Mouse (Mus musculus) thymus, adult 2 months (tissue): Measurements from ENCODE around the gene 1700125H20Rik. TPM values are rescaled to one million over a fixed set of nuclear protein-coding genes. Genes with fewer than 3 reads are reported as not detected.
A peak's percentile ranks its signal among the peaks of the same experiment; 100 is the strongest.

ENCODE experiments used
- DNase-seq: peaks from one replicate; pipeline ENCODE4 v3.0.0; 2021
- H3K27ac ChIP-seq: fragments of 200-500 bp; 2 replicates; pipeline ENCODE4 v1.5.1; 2012; ENCODE audit warnings: low read length, control low read depth; ENCODE audit not compliant: control insufficient read depth, insufficient read depth
- H3K27me3 ChIP-seq: fragments of 200-500 bp; 2 replicates; pipeline ENCODE4 v1.6.1; 2012; ENCODE audit warnings: mild to moderate bottlenecking, low read length, moderate library complexity, mixed read lengths; ENCODE audit not compliant: control insufficient read depth, insufficient read depth
- H3K36me3 ChIP-seq: fragments of 200-500 bp; 2 replicates; pipeline ENCODE4 v1.6.1; 2012; ENCODE audit warnings: mild to moderate bottlenecking, low read length, moderate library complexity; ENCODE audit not compliant: control insufficient read depth, insufficient read depth
- H3K4me1 ChIP-seq: fragments of 200-500 bp; replicated peaks from 2 replicates; pipeline ENCODE4 v1.6.1; 2012; ENCODE audit warnings: low read length; ENCODE audit not compliant: control insufficient read depth, insufficient read depth
- H3K4me3 ChIP-seq: fragments of 200-500 bp; 2 replicates; pipeline ENCODE4 v1.5.1; 2012; ENCODE audit warnings: mild to moderate bottlenecking, low read length, control low read depth, moderate library complexity; ENCODE audit not compliant: control insufficient read depth, insufficient read depth
- CTCF ChIP-seq: fragments of 200-500 bp; IDR thresholded peaks from 2 replicates; pipeline ENCODE4 v1.5.1; 2012; ENCODE audit warnings: mild to moderate bottlenecking, control low read depth, low read length, moderate library complexity, borderline replicate concordance; ENCODE audit not compliant: control insufficient read depth, poor library complexity, insufficient read depth; ENCODE audit errors: extremely low read depth
- POLR2A ChIP-seq: fragments of 200-500 bp; IDR thresholded peaks from 2 replicates; pipeline ENCODE4 v1.6.1; 2012; ENCODE audit warnings: mild to moderate bottlenecking, low read length, control low read depth, moderate library complexity; ENCODE audit not compliant: control insufficient read depth, poor library complexity, insufficient read depth; ENCODE audit errors: extremely low read depth
- WGBS: fragments of 180-500 bp; shearing (Covaris S2); methylation state at CpG from one replicate; pipeline ENCODE4 v1.1.7; 2018; 5-methylcytosine and 5-hydroxymethylcytosine counted together
- polyA plus RNA-seq: library from polyadenylated mRNA; depleted of rRNA; stranded (reverse); fragments of >200 nt; gene quantifications from 2 replicates; pipeline ENCODE4 v1.2.3, GENCODE M21; 2012

Gene 1700125H20Rik
- polyA plus RNA-seq, 1 experiment = not detected

DNA sequence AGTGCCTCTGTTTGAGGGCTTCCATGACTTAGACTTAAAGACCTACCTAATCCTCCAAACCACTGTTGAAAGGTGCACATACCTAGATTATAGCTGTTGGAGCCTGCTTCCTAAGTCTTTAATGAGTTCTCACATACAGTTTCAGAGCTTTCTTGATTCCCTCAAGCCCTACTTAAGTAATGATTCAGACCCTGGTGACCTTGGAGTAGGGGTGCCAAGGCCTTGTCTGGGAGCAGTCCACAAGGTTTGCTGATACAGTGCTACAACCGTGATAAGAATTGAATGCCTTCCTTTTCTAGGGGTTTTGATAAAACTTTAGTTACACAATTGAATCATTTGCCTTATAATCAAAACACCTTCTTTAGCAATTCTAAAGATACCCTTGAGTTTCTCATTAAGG, 2.7 kb upstream of the 1700125H20Rik start:
- Histone ChIP-seq H3K27ac (no peak overlapping the region), H3K27me3 (no peaks in the 10 kb centered on the region), H3K36me3 (no peaks in the 10 kb centered on the region), H3K4me1 (0 out of 2 replicates have a peak, but pooled peaks cover 2% of the 10 kb centered on the region), H3K4me3 (no peak overlapping the region)
- TF ChIP-seq POLR2A (no peak), CTCF (no peak)
- no peak for DNase-seq
- WGBS = 90% methylated on average over 1 of the region's 1 CpGs

DNA sequence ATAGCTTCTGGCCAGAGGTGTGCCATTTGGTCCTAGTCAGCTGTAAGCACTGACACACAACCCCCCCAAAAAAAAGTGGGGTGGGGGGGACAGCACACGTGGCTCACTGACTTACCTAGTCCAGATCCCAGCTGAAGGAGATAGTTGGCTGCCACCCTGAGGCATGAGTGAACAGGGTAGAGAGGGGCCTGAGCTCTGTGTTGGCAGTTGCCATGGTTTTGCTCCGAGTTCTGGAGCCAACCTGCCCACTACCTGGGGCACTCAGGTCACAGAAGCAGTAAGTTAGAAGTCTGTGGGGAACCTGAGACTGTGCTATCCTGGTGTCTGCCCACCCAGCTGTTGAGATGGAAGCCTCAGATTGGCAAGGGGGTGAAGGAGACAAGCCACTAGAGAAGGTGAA, 629 bp downstream of the 1700125H20Rik start:
- no peaks in the 10 kb centered on the region for H3K36me3 ChIP-seq
- TF ChIP-seq POLR2A (no peak), CTCF (no peak)
- DNase-seq = no peak
- H3K4me3 ChIP-seq = no peak overlapping the region
- H3K27me3 ChIP-seq = no peaks in the 10 kb centered on the region
- H3K4me1 ChIP-seq = 0 out of 2 replicates have a peak, but pooled peaks cover 2% of the 10 kb centered on the region
- no peak overlapping the region for H3K27ac ChIP-seq
- WGBS = 69% methylated on average over 2 of the region's 2 CpGs

DNA sequence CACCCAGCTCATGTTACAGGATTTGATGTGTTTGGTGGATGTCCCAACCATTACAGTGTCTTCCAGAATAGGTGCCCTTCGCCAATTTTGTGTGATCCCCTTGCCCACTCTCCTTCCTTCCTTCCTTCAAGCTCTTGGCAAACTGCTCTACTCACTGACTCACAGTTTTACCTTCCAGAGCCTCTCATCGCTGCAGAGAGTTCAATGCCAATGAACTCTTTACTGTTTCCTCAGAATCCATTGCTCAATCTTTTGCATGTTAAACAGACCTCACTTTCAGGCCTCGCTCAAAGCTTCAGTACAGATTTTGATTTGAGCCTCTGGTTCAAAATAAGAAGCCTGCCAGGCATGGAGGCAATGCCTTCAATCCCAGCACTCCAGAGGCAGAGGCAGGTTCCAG, 5.7 kb downstream of the 1700125H20Rik start:
- no peak overlapping the region for H3K4me3 ChIP-seq
- TF ChIP-seq POLR2A = no peak
- no peak for TF ChIP-seq CTCF
- 92% methylated on average over 3 of the region's 3 CpGs for WGBS
- no peaks in the 10 kb centered on the region for H3K4me1 ChIP-seq
- H3K27ac ChIP-seq = no peak overlapping the region
- H3K36me3 ChIP-seq = no peaks in the 10 kb centered on the region
- H3K27me3 ChIP-seq = no peaks in the 10 kb centered on the region
- no peak for DNase-seq

DNA sequence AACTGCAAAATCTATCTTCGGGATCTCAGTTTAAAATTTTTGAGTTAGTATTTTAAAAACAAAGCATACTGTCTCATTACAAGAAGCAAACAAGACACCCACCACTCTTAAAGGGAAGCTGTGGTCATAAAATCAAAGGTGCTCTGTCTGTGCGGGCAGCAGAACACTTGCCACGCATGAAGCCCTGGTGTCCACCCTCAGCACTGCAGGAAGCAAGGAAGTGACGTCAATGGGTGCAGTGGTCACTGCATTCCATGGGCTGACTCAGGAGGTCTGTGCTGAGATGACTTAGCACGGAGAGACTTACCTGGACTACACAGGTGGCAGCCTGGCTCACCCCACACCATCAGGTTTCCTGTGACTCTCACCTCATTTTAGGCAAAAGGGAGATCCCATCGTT, 7.6 kb downstream of the 1700125H20Rik start:
- Histone ChIP-seq H3K36me3 (no peaks in the 10 kb centered on the region), H3K4me3 (no peak overlapping the region), H3K27me3 (no peaks in the 10 kb centered on the region), H3K27ac (no peak overlapping the region), H3K4me1 (peaks cover 4% of the 10 kb centered on the region; the same call in 1 of the 2 replicates)
- TF ChIP-seq CTCF (no peak), POLR2A (no peak)
- DNase-seq = no peak
- 68% methylated on average over 6 of the region's 6 CpGs for WGBS

DNA sequence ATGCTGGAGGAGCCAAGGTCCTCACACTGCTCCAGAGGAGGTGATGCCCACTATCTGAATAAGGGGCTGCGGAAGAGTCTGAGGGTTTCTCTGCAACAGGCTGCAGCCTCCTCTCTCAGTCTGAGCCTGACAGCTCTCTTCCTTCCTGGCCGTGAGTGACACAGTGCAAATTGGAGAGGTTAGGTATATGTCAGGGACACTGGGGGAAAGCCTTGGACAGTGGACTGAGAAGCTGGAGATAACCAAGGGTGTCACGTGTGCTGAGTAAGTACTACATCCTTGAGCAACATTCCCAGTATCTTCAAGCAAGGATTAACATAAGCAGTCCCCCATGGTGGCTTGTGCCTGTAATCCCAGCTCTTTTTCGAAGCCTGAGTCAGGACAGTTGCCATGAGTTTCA, 8.2 kb downstream of the 1700125H20Rik start:
- no peaks in the 10 kb centered on the region for H3K27me3 ChIP-seq
- no peaks in the 10 kb centered on the region for H3K36me3 ChIP-seq
- peaks cover 4% of the 10 kb centered on the region; the same call in 1 of the 2 replicates for H3K4me1 ChIP-seq
- no peak overlapping the region for H3K27ac ChIP-seq
- H3K4me3 ChIP-seq = no peak overlapping the region
- no peak for DNase-seq
- WGBS = 95% methylated on average over 4 of the region's 4 CpGs
- no peak for TF ChIP-seq CTCF

DNA sequence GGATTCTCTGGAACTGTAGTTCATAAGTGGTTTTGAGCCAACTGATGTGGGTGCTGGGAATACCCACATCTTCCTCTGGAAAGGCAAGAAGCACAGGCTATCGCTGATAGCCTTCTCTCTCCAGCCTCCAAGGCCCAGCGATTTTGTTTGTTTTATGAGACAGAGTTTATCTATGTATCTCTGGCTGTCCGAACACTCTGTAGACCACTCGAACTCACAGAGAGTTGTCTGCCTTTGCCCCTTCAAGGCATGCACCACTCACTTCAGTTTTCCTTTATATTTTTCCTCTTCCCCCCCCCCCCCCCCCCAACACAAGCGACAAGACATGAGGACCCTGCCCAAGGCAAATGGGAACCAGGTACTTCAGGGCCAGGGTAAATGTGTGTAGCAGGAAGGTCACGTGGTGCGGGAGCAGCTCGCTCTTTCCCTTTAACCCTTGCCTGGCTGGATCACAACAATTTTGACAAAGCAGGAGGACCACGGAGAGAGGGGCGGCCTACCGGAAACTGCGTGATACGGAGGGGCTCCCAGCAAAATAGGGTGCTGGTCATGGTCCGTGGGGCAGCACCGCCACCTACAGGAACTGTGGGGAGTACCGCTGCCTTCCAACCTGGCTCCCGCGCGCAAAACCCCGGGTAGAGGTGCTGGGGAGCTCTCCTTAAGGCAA, 12.5 kb downstream of the 1700125H20Rik start:
- WGBS = 8% methylated on average over 20 of the region's 20 CpGs
- peaks cover 4% of the 10 kb centered on the region; the same call in 1 of the 2 replicates for H3K4me1 ChIP-seq
- H3K4me3 ChIP-seq = peak overlapping the region; percentile 42
- TF ChIP-seq POLR2A (no peak), CTCF (peak; percentile 89)
- H3K27ac ChIP-seq = no peak overlapping the region
- DNase-seq = peak; percentile 86
- H3K36me3 ChIP-seq = no peaks in the 10 kb centered on the region
- no peaks in the 10 kb centered on the region for H3K27me3 ChIP-seq
